Mouse (Mus musculus) embryo, embryonic 9.5 days (tissue): ENCODE results near the gene Rps6.

Experiments
- DNase-seq: peaks from one replicate; pipeline ENCODE4 v3.0.0-alpha.2; 2017; ENCODE audit errors: extremely low spot score

Gene Rps6

DNA sequence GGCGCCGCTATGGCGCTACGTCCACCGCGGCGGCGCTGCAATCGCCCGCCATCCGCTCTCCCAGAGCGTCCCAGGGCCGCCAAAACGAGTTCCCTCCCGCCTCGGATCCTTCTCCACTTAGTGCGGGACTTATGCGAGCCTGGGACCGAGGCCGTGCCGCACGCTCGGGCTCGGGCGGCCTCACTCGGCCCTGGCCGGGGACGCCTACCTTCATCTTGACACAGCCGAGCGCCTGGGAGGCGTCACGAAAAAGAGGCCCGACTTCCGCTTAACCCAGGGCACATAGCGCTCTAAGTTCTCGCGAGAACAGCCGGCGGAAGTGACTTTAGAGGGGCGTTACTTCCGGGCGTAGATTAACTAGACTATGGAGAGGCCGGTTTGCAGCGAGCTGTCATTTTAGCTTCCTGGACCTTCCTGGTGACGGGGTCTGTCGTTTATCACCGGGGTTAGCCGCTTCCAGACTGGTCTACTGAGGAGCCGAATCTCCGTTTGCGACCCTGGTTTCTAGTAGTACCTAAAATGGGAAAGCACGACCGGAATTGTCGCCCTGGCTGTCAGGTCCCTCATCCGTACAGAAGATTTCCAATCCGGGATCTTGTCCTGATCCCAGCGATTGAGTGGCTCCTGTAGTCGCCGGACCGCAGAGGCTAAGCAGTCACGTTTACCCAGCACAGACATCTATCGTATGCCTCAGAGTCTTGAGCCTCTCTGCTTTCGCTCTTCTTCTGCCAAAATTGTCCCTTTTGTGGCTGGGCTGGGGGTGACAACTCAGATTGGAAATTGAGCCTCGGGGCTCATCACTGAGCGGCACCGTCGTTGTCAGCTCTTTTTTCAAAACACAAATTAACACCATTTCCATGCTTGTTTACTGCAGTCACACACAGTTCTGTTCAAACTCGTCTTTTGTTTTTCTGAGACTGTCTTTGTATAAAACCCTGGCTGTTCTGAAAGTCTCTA is at the start of gene Rps6:
Rps6 (minus strand) TSS at position 300 of the 957 bp plus-strand sequence.
- DNase-seq, result peak; percentile 93

DNA sequence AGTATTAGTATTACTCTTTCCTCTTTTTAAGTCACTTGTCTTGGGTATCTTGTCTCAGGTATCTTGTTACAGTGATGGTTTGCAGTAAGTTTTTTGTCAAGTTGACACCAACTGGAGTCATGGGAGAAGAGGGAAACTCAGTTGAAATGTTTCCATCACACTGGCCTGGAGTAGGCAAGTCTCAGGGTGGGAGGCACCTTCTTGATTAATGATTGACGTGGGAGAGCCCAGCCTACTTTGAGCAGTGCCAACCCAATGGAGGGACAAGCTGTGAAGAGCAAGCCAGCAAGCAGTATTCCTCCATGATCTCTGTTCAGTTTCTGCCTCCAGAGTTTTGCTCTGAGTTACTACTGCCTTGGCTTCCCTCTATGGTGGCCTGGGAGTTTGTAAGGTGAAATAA is 48.7 kb upstream of the Rps6 start:
- DNase-seq, result no peak

DNA sequence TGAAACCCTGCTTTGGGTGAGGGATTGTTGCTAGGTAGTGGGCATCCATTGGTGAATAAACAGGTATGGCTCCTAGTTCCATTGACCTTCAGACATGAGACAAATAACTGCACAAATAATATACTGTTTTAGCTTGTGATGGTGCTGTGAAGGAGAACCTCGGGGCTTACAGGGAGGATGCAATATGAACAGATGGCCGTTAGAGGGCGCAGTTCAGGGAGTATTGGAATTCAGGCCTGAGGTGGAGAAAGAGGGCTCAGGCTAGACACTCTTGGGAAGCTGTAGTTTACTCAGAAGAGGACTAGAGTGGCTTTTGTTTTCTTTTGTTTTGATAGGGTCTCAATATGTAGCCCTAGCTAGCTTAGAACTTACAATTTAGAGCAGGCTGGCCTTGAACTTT is 47.8 kb upstream of the Rps6 start:
- no peak for DNase-seq

DNA sequence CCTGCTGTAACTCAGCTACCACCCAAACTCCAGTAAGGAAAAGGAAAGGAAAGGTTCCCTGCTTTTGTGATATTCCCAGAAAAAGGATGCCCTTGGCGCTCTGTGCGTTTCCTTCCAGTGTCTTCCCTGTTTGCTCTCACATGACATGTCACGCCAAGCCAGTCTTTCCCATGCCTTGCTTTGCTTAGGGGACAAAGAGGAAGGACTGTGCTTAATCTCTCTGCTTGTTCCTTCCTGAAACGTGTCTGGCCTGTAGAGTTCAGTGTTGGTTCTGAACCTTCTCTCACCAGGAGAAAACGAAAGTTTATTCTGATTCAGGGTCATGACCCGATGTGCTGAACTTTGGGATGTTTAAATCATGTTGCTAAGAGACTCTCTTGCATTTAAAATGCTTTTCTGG is 45.1 kb upstream of the Rps6 start:
- no peak for DNase-seq

DNA sequence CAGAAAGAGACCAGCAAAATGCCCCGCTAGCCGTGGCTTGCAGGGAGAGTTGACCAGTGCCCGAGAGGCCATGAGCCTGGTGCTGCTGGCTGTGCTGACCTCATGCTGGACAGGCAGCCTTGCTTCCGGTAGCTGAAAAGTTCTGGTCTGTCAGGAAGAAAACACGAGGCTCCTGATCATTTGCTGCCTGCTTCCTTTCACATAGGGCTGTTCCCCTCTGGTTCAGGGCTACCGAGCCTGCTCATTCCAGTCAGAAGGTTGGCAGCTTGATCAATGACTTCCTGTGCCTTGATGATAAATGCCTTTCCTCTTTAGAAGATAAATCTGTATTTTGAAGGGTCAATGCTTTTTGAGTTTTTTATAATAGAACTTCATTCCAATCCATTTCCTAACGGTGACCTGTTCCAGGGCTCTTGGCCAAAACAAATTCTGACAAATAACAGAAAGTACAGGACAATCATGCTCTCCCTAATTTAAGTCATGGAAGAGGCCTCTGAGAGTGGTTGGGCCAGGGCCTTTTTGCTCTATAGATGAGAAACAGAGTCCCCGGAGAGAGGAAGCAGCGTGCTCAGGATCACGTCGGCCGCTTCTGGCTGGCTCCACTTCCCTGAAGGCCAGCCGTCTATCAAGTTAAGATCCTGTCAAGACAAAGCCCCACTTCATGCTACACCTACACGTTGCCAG is 41.7 kb upstream of the Rps6 start:
- peak; percentile 45 for DNase-seq

DNA sequence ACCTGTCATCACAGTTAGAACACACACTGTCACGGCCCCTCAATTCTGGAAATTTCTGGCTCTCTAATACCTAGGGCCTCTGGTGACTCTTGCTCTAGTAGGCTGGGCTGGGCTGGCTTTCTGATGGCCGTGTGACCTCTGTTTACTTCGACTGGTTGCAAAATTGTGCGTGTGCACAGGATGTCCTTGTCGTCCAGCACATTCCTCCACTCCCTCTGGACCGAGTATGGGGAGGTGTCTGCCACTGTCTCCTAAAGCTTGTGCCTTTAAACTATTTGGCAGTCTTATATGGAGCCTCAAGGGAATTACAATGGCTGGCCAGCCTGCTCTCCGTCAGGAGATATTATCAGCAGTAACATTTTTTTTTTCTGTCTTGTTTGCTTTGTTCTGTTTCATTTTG is 40.2 kb upstream of the Rps6 start:
- DNase-seq, result no peak

DNA sequence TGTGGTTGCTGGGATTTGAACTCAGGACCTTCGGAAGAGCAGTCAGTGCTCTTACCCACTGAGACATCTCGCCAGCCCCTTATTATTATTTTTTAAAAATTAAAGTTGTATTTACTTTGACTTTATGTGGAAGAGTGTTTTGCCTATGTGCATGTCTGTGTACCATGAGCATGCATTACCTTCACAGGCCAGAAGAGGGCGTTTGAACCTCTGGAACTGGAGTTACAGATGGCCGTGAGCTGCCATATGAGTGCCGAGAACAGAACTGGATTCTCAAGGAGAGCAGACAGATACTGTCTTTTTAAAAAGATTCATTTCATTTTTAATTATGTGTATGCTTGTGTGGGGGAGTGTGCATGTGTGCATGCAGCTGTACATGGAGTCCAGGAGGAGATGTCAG is 30.7 kb upstream of the Rps6 start:
- DNase-seq, result no peak

DNA sequence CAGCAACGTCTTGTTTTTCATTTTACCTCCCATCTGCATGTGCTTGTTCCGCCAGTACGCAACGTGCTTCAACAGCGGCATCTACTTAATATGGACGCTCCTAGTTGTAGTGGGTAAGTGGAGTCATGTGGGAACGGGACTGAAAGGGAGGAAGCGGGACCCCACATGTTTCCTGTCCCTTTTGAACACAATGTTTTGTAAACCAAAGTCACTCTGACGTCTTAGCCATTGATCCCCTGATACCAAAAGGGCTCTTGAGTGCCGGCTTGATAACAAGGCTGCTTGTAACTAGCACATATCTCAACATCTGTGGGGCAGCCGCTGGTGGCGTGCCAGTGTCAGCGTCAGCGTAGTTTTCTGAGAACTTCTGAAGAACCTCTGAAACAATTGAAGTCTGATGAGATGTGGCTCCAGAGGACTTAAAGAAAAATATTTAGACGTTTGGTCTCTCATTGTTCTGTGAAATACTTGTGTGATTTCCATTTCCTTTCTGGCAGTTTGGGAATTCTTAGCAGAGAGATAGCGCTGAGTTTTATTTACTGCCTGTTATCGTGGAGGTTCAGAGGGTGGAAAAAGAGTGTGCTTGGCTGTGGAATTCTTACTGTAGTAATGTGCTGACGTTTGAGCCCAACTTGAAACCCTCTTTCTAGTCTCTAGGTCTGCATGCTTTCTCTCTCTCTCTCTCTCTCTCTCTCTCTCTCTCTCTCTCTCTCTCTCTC is 29.1 kb upstream of the Rps6 start:
- peak; percentile 25 for DNase-seq

DNA sequence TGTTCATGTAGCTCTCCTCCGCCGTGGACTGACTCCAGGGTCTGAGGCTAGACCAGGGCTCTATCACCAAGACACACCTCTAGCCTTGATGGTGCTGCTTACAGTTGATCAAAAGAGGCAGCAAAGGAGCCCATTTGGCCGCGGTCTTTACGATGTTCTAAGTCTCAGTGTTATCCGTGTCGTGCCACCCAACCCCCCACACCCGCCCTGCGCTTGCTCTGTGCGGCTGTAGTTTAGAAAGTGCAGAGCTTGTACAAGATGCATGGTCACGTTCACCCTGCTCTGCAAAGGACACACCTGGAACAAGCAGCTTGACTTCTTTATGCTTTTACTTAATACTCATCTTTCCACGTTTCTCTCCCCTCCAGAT is 28.6 kb upstream of the Rps6 start:
- peak; percentile 29 for DNase-seq

DNA sequence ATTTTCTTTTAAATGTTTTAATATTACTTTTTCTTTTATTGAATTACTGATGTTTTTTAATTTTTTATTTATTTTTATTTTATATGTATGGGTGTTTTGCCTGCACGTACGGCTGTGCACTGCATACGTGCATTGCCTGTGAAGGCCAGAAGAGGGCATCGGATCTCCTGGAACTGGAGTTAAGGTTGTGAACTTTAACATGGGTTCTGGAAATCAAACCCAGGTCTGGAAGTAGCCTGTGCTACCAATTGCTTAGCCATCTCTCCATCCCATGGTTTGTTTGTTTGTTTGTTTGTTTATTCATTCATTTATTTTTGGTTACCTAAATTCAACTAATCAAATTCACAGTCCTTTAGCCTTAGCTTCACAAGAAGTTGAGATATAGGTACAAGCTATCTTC is 27.7 kb upstream of the Rps6 start:
- peak; percentile 45 for DNase-seq

DNA sequence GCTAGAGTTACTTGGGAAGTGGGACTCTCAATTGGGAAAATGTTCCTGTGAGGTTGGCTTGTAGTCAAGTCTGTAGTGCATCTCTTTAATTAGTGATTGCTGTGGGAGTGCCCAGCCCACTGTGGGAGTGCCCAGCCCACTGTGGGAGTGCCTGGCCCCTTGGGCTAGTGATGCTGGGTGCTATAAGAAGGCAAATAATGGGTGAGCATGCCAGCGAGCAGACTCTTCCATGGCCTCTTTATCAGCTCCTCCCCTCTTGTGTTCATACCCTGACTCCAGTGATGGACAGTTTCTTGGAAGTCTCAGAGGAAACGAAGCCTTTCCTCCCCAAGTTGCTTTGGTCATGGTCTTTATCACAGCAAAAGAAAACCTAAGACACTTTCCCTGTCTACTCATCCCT is 25.2 kb upstream of the Rps6 start:
- DNase-seq, result no peak

DNA sequence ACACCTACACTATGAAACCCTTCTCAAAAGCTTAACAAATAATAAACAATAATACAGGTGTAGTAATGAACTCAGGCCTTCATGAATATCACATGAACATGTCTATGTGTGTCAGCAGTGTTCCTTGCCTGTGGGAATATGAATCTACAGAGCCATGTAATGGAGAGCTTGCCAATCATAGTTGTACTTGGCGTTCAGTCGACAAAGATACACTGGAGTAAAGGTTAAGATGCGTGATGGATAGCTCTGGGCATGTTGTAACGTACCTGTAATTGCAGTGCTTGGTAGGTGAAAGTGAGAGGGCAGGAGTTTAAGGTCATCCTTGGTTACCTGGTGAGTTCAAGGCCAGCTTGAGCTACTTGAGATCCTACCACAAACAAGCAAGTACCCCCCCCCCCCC is 24.0 kb upstream of the Rps6 start:
- no peak for DNase-seq

DNA sequence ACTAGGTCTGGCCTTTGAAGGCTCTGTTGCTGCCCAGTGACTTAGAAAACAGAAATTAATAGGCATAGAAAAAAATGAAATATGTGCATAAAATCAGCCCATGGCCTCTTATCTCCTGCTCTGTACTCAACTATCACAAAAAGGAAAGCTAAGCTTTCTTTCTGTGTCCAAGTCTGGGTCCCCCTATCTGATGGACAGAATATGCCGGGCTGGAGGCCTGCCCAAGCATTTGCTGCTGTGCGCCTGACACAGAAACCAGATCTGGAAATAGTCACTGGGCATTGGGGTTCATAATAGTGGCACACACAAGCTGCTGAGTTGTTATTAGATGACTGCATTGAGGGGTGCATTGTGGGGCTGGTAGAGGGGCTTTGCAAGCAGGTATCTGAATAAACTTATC is 22.3 kb upstream of the Rps6 start:
- no peak for DNase-seq

DNA sequence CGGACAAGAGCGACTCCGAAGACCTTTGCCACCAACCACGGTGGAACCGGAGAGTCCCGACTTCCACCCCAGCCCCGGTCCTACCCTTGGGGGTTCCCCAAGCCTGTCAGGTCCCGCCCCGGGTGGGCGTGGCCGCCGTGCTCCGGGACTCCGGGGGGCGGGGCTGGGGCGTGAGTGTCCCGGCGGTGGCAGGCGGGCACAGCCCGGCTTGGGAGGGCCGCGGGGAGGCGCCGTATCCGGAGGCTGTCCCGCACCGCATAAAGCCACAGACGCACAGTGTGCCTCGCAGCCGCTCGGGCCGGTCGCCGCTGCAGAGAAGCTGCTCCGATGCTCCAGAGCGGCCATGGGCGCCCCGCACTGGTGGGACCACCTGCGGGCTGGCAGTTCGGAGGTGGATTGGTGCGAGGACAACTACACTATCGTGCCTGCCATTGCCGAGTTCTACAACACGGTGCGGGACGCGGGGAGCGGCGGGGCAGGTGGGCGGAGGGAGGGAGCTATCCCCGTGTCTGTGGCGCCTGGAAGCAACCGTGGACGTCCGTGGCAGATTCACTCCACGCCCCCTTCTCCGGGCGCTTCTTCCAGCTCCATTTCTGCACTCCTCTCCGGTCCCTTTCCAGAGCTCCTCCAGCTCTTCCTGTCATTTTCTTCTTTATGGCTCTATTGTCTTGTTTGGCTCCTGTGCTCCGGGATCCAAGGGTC is 17.1 kb upstream of the Rps6 start, which contains the start of gene Acer2:
Acer2 (plus strand) TSS at position 251 of the 702 bp plus-strand sequence.
- DNase-seq, result peak; percentile 83

DNA sequence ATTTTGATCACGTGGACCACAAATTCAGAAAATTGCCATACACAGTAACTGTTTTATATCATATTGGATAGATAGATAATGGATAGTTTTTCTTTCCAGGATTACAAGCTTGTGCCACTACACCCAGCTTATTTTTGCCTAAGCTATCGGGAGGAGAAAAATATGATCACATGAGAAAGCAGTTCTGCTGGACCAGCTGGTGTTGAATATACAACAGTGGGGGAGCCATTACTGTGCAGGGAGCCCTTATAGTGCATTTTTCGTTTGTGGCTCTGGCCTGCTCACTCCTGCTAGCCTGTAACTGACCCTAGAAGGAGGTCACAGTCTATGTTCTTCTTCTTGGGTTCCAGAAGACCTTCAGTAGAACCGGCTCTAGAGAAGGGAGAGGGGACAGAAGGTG is 15.9 kb upstream of the Rps6 start:
- no peak for DNase-seq

DNA sequence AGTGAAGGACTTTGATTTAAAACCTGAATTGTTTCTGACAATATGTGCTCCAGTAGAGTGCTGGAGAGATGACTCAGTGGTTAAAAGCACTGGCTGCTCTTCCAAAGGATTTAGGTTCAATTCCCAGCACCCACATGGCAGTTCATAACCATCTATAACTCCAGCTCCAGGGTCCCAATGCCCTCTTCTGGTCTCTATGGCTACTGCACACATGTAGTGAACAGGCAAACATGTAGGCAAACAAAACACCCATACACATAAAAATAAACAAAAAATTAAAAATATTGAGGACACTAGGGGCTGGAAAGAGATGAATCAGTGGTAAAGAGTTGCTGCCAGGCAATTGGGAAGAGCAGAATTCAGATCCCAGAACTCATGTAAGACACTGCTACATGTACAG is 14.8 kb upstream of the Rps6 start:
- DNase-seq, result no peak

DNA sequence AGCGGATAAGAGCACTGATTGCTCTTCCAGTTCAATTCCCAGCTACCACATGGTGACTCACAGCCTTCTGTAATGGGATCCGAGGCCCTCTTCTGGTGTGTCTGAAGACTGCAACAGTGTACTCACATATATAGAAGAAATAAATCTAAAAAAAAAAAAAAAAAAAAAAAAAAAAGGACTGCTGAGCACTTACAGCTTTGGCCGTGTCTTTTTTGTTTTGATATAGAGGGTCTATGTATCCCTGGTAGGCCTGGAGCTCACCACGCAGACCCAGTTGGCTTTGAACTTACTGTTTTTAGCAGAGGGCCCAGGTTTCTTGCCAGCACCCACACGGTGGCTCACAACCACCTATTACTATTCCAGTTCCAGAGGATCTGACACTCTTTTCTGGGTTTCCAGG is 6.9 kb upstream of the Rps6 start:
- no peak for DNase-seq

DNA sequence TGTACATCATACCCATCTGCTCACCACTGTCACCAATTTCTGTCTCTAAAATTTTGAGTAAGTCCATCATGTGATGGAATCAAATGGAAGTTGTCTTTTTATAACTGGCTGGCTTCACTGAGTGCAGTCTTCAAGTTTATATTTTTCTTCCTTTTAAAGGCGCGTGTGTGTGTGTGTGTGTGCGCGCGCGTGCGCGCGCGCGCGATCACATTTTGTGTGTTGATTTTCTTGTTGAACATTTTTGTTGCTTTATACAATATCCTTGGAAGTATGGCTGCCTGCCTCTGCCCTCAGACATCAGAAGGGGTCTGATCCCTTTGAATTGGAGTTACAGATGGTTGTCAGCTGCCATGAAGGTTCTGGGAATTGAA is 843 bp upstream of the Rps6 start:
- DNase-seq, result no peak

DNA sequence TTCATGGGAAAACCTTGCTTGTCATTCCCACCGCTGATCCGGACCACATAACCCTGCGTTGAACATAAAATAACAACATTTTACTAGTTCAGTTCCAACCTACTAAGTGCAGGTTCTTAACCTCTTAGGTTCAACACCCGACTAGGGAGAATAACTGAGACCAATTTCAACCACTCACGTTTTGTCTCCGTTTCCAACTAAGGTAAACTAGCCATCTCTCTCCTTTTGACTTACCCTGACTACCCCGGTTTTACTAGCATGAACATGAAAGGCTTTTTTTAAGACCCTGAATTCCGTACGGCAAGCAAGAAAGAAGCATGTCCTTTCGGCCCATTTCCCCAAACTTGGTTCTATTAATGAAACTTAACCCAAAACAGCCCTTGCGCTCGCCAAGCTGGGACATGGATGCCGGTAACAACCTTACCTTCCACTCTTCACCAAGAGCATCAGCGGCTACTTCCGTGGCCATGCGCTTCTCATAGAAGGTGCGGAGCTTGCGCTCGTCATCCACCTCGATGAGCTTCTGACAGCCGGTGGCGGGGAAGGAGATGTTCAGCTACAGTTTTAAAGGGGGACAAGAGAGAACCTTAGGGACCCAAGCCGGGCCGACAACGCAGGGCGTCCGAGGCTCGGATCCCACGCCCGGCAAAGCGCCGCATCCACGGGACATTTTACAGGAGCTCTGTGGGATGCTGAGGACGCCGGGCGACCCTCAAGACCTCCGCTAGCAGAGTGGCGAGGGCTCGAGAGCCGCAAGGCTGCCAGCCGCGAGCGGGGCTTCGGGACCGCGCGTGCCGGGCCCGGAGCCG is 704 bp downstream of the Rps6 start:
- DNase-seq, result no peak

DNA sequence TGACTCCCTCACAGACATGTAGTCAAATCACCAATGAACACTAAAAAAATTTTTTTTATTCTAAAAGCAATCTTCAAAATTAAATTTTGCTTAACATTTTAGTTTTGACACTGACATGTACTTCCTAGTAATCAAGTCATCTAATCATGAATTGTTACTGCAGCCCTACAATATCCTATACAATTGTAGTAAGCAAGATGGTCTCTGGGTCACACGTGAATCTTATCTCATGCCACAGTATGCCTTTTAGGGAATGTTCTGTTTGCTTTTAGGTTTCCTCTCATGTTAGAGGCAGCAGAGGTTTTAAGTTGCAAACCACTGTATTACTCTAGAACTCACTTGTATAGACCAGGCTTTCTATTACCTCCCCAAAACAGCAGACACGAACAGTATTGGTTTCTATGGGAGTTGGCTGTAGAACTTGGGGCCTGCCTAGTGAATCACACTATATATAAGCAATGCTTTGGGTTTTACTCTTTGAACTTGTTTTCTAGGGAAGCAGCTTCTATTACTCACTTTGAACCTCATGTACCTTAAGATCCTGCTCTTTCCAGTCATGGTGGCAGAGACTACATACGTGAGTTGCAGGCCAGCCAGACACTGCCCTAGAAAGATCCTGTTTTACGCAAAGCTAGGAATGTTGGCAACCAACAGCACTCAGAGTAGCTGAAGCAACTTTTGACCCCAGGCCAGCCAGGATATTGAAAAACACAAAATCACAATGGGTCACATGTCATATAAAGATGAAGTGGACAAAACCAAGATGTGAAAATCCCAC is 4.2 kb downstream of the Rps6 start:
- peak; percentile 52 for DNase-seq
